Comparison of ENCODE assay signal across 10 mouse cellular contexts in genomic region chr13:119837719-119838337, GRCm38 (mm10). TPM values are rescaled to one million over a fixed set of nuclear protein-coding genes. Genes with fewer than 3 reads are reported as not detected.
A peak's percentile ranks its signal among the peaks of the same experiment; 100 is the strongest.
DNase-seq lines count a peak whose midpoint lies in the region; ATAC-seq and TF ChIP-seq lines count a peak whose summit lies in the region.
"Not testable (repeated sequence)": the region's sequence is repeated elsewhere in the genome, so short reads cannot be mapped to it uniquely, and the experiment has no call there.
"Had no signal": no experiment of that assay in that cellular context is flagged by ENCODE, and none has a peak within 500 bp of the region (broad histone marks: within the 10 kb centered on the region; RNA-seq: fewer than 3 reads in every experiment).

No protein-coding gene starts in this region.

- H3K27me3 ChIP-seq in intestine, embryonic 16.5 days (replicated peaks; ENCODE audit: control insufficient read depth, insufficient read depth, low read length) = not testable (repeated sequence)

- H3K9me3 ChIP-seq in intestine, embryonic 16.5 days (ENCODE audit: control insufficient read depth, low read length) = not testable (repeated sequence)

- TF ChIP-seq CTCF in left cerebral cortex, adult 2 months (IDR thresholded peaks at IDR 0.05) = peak; percentile 30

- DNase-seq in adrenal gland, postnatal 10 days = peak; percentile 68
- DNase-seq in left cerebral cortex, adult 2 months (ENCODE audit: extremely low spot score in 1 of 2, low spot score in 2 of 2) = peak in 1 of 2 experiments; percentile 14
- DNase-seq in lung, postnatal 36 days = peak; percentile 36
- peak; percentile 38 for DNase-seq in ovary, postnatal 36 days (ENCODE audit: low spot score)
- DNase-seq in thymus, postnatal 4 days = peak; percentile 60

- ATAC-seq in common myeloid progenitor, adult 5-6 weeks (replicated peaks; ENCODE audit: low read depth, poor library complexity, severe bottlenecking) = peak; percentile 61
- peak; percentile 64 for ATAC-seq in granulocyte monocyte progenitor cell, adult 5-6 weeks (replicated peaks; ENCODE audit: poor library complexity, severe bottlenecking)
- ATAC-seq in intestine, embryonic 16.5 days = peak; percentile 41; the same call in 1 of the 2 replicates

- H3K4me1 ChIP-seq in intestine, embryonic 16.5 days (ENCODE audit: control insufficient read depth, insufficient read depth, low read length) = not testable (repeated sequence)

- WGBS in intestine, embryonic 16.5 days = 5% methylated on average over 14 of the region's 23 CpGs

- not testable (repeated sequence) for H3K36me3 ChIP-seq in intestine, embryonic 16.5 days (ENCODE audit: control insufficient read depth, insufficient read depth, low read length)

- not testable (repeated sequence) for H3K4me3 ChIP-seq in intestine, embryonic 16.5 days (ENCODE audit: low read length); left cerebral cortex, adult 2 months

- not testable (repeated sequence) for H3K27ac ChIP-seq in intestine, embryonic 16.5 days (ENCODE audit: low read length); left cerebral cortex, adult 2 months

- H3K9ac ChIP-seq in intestine, embryonic 16.5 days (ENCODE audit: low read depth, low read length) = not testable (repeated sequence)

- not testable (repeated sequence) for H3K4me2 ChIP-seq in intestine, embryonic 16.5 days (ENCODE audit: low read depth, low read length)

- intact Hi-C loops in left cerebral cortex, adult 2 months (cut with DNase I) = not testable (repeated sequence)

RNA-seq across cellular contexts. Expression of gene D13Ertd608e, which starts 2.0 kb away (rescaled TPM):
- total RNA-seq in adrenal gland, postnatal 10 days (2021) = not detected
- total RNA-seq in common myeloid progenitor, adult 5-6 weeks (2017) = not detected in 2 replicates
- not detected in 2 replicates for total RNA-seq in granulocyte monocyte progenitor cell, adult 5-6 weeks (2014; fragmentation: Nextera tagmentation)
- not detected in 2 replicates for total RNA-seq in granulocyte monocyte progenitor cell, adult 5-6 weeks (2017)
- polyA plus RNA-seq in intestine, embryonic 16.5 days (2015; fragmentation: Nextera tagmentation; extraction: Ambion mirVana) = not detected in 2 replicates
- not detected for total RNA-seq in left cerebral cortex, adult 2 months (2021)
- total RNA-seq: gastrocnemius, adult 8-10 months; layer of hippocampus, adult 18-20 months had no signal

RNA-seq across cellular contexts. Expression of gene AF067063, which starts 7.8 kb away (rescaled TPM):
- total RNA-seq in adrenal gland, postnatal 10 days (2021) = not detected
- not detected in 2 replicates for total RNA-seq in common myeloid progenitor, adult 5-6 weeks (2017)
- total RNA-seq in granulocyte monocyte progenitor cell, adult 5-6 weeks (2014; fragmentation: Nextera tagmentation) = not detected in 2 replicates
- not detected in 2 replicates for total RNA-seq in granulocyte monocyte progenitor cell, adult 5-6 weeks (2017)
- polyA plus RNA-seq in intestine, embryonic 16.5 days (2015; fragmentation: Nextera tagmentation; extraction: Ambion mirVana) = not detected in 2 replicates
- total RNA-seq in left cerebral cortex, adult 2 months (2021) = not detected
- total RNA-seq: gastrocnemius, adult 8-10 months; layer of hippocampus, adult 18-20 months had no signal

RNA-seq across cellular contexts. Expression of gene Zfp131, which starts 47.1 kb away (rescaled TPM):
- total RNA-seq in adrenal gland, postnatal 10 days (2021) = 10 to 100 TPM; 34.6 to 35.1 TPM
- 51.6 and 74.2 TPM in 2 replicates for total RNA-seq in common myeloid progenitor, adult 5-6 weeks (2017)
- total RNA-seq in granulocyte monocyte progenitor cell, adult 5-6 weeks (2014; fragmentation: Nextera tagmentation) = 49.3 and 60.3 TPM in 2 replicates
- 64.4 and 64.8 TPM in 2 replicates for total RNA-seq in granulocyte monocyte progenitor cell, adult 5-6 weeks (2017)
- polyA plus RNA-seq in intestine, embryonic 16.5 days (2015; fragmentation: Nextera tagmentation; extraction: Ambion mirVana) = 18.0 and 21.4 TPM in 2 replicates
- 10 to 100 TPM; 46.1 to 47.6 TPM for total RNA-seq in left cerebral cortex, adult 2 months (2021)

RNA-seq across cellular contexts. Expression of gene Tcstv1, which starts 56.8 kb away (rescaled TPM):
- not detected for total RNA-seq in adrenal gland, postnatal 10 days (2021)
- total RNA-seq in common myeloid progenitor, adult 5-6 weeks (2017) = not detected in 2 replicates
- not detected in 2 replicates for total RNA-seq in granulocyte monocyte progenitor cell, adult 5-6 weeks (2014; fragmentation: Nextera tagmentation)
- not detected in 2 replicates for total RNA-seq in granulocyte monocyte progenitor cell, adult 5-6 weeks (2017)
- not detected in 2 replicates for polyA plus RNA-seq in intestine, embryonic 16.5 days (2015; fragmentation: Nextera tagmentation; extraction: Ambion mirVana)
- total RNA-seq in left cerebral cortex, adult 2 months (2021) = not detected
- total RNA-seq: gastrocnemius, adult 8-10 months; layer of hippocampus, adult 18-20 months had no signal
